Mouse (Mus musculus) thymus, adult 2 months (tissue): ENCODE measurements around the gene Hacd4.

Experiments used
- CTCF ChIP-seq: fragments of 200-500 bp; IDR thresholded peaks from 2 replicates; pipeline ENCODE4 v1.5.1; 2012; ENCODE audit warnings: mild to moderate bottlenecking, control low read depth, low read length, moderate library complexity, borderline replicate concordance; ENCODE audit not compliant: control insufficient read depth, poor library complexity, insufficient read depth; ENCODE audit errors: extremely low read depth
- POLR2A ChIP-seq: fragments of 200-500 bp; IDR thresholded peaks from 2 replicates; pipeline ENCODE4 v1.6.1; 2012; ENCODE audit warnings: mild to moderate bottlenecking, low read length, control low read depth, moderate library complexity; ENCODE audit not compliant: control insufficient read depth, poor library complexity, insufficient read depth; ENCODE audit errors: extremely low read depth

DNA sequence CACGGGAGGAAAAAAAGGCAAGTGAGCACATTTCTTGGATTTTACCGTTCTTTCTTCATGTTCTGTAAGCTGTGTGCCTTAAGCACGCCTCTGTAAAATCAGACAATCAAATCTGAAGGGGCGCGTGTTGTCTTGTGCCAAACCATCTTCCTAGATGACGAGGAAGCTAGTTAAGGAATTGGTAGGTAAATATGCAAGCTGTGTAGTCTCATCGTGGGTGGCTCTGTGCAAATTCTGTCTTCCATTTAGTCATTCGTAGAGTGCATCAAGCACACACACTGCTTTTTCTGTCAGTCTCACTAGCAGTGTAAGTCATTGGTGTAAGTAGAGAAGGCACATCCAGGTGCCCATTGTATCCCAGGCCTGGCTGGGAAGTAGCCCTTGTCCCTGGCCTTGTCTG lies 67.9 kb downstream of the Hacd4 start:
- TF ChIP-seq POLR2A = no peak
- TF ChIP-seq CTCF = no peak
